Mouse (Mus musculus): Measurements from ENCODE around the gene Hspbap1. TPM values are rescaled to one million over a fixed set of nuclear protein-coding genes. Genes with fewer than 3 reads are reported as not detected.
A peak's percentile ranks its signal among the peaks of the same experiment; 100 is the strongest.

Gene Hspbap1
- polyA plus RNA-seq, 1 experiment from 2014 or later, result 27.1 TPM

DNA sequence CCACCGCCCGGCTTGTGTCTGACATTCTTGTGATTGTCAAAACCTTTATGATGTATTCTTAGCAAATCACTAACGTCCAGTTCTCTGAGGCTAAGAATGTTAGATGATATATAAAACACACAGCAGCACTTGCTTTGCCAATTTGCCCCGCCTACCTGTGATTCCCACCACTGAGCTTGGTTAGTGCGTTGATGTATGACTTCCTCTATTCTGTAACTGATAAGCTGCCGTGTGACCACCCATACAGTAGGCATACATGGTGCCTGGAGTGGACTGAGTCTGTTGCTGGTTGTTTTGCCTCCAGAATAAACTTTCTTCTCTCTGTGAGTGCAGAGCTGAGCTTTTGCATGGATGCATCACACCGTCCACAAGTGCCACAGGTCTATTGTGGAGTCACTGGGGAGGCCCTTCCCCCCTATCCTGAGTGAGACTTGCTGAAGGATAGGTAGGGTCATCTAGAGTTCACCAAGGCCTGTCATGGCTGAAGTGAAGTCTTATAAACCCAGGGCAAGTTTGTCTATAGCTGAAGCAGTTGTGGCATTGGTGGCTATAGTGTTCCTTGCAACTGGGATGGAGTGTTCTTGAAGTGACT, 14.1 kb downstream of the Hspbap1 start:
- DNase-seq (ENCODE audit: low spot score), result no peak
- Histone ChIP-seq H3K27me3 (ENCODE audit: low read depth, poor library complexity, severe bottlenecking) (no peaks in the 10 kb centered on the region), H3K9me3 (replicated peaks) (no peaks in the 10 kb centered on the region), H3K36me3 (peaks cover 20% of the 10 kb centered on the region), H3K27ac (no peak overlapping the region), H3K4me1 (no peaks in the 10 kb centered on the region), H3K4me3 (no peak overlapping the region)
- 82% methylated on average over 7 of the region's 7 CpGs for WGBS

DNA sequence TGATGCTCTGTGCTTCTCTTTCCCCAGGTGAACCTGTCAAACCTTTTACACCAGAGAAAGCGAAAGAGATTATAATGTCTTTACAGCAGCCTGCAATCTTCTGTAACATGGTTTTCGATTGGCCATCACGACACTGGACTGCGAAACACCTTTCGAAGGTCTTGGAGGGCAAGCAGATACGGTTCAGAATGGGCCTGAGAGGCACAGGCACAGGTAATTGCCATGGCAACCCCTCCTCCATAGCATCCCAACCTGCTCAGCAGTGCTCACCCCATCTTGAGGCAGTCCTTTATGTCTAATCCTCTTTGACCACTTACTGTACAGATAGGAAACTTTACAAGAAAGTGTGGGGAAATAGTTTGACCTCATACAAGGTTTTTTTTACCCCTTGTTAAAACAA, 17.0 kb downstream of the Hspbap1 start:
- Histone ChIP-seq H3K36me3 (peaks cover 36% of the 10 kb centered on the region), H3K27me3 (ENCODE audit: low read depth, poor library complexity, severe bottlenecking) (no peaks in the 10 kb centered on the region), H3K9me3 (replicated peaks) (no peaks in the 10 kb centered on the region), H3K4me1 (no peaks in the 10 kb centered on the region), H3K27ac (no peak overlapping the region), H3K4me3 (no peak overlapping the region)
- no peak for DNase-seq (ENCODE audit: low spot score)
- 96% methylated on average over 6 of the region's 6 CpGs for WGBS

GRCm38 (mm10) chr16:35787568-35788189, 17.5 kb downstream of the Hspbap1 start:
- Histone ChIP-seq H3K27ac (no peak overlapping the region), H3K4me1 (no peaks in the 10 kb centered on the region), H3K27me3 (ENCODE audit: low read depth, poor library complexity, severe bottlenecking) (no peaks in the 10 kb centered on the region), H3K4me3 (no peak overlapping the region), H3K36me3 (peaks cover 38% of the 10 kb centered on the region), H3K9me3 (replicated peaks) (no peaks in the 10 kb centered on the region)
- DNase-seq (ENCODE audit: low spot score), result no peak
- WGBS, result 92% methylated on average over 8 of the region's 8 CpGs

- no peak overlapping the region for H3K27ac ChIP-seq
- H3K4me3 ChIP-seq, result no peak overlapping the region
- DNase-seq (ENCODE audit: low spot score), result no peak
- 96% methylated on average over 6 of the region's 6 CpGs for WGBS
- H3K4me1 ChIP-seq, result no peaks in the 10 kb centered on the region
- H3K9me3 ChIP-seq (replicated peaks), result no peaks in the 10 kb centered on the region
- no peaks in the 10 kb centered on the region for H3K27me3 ChIP-seq (ENCODE audit: low read depth, poor library complexity, severe bottlenecking)
- H3K36me3 ChIP-seq, result peaks cover 40% of the 10 kb centered on the region
Measured at GRCm38 (mm10) chr16:35788330-35788729, 18.2 kb downstream of the Hspbap1 start.

- DNase-seq (ENCODE audit: low spot score), result no peak
- no peaks in the 10 kb centered on the region for H3K27me3 ChIP-seq (ENCODE audit: low read depth, poor library complexity, severe bottlenecking)
- no peaks in the 10 kb centered on the region for H3K9me3 ChIP-seq (replicated peaks)
- no peak overlapping the region for H3K4me3 ChIP-seq
- WGBS, result 90% methylated on average over 6 of the region's 6 CpGs
- no peak overlapping the region for H3K27ac ChIP-seq
- H3K36me3 ChIP-seq, result peaks cover 41% of the 10 kb centered on the region
- H3K4me1 ChIP-seq, result no peaks in the 10 kb centered on the region
Measured at GRCm38 (mm10) chr16:35791962-35792521, 21.9 kb downstream of the Hspbap1 start.

- Histone ChIP-seq H3K4me1 (no peaks in the 10 kb centered on the region), H3K27ac (no peak overlapping the region), H3K36me3 (peaks cover 46% of the 10 kb centered on the region), H3K4me3 (no peak overlapping the region), H3K9me3 (replicated peaks) (no peaks in the 10 kb centered on the region), H3K27me3 (ENCODE audit: low read depth, poor library complexity, severe bottlenecking) (no peaks in the 10 kb centered on the region)
- no peak for DNase-seq (ENCODE audit: low spot score)
- 88% methylated on average over 7 of the region's 7 CpGs for WGBS
Measured at GRCm38 (mm10) chr16:35802163-35802562, 32.0 kb downstream of the Hspbap1 start.

- Histone ChIP-seq H3K4me3 (no peak overlapping the region), H3K27ac (no peak overlapping the region), H3K9me3 (replicated peaks) (no peaks in the 10 kb centered on the region), H3K4me1 (no peaks in the 10 kb centered on the region), H3K27me3 (ENCODE audit: low read depth, poor library complexity, severe bottlenecking) (no peaks in the 10 kb centered on the region), H3K36me3 (peaks cover 38% of the 10 kb centered on the region)
- WGBS, result 96% methylated on average over 4 of the region's 4 CpGs
- no peak for DNase-seq (ENCODE audit: low spot score)
Measured at GRCm38 (mm10) chr16:35803723-35804122, 33.5 kb downstream of the Hspbap1 start.

GRCm38 (mm10) chr16:35806973-35807662, 36.9 kb downstream of the Hspbap1 start:
- 90% methylated on average over 6 of the region's 6 CpGs for WGBS
- no peaks in the 10 kb centered on the region for H3K4me1 ChIP-seq
- no peaks in the 10 kb centered on the region for H3K9me3 ChIP-seq (replicated peaks)
- no peak overlapping the region for H3K27ac ChIP-seq
- H3K36me3 ChIP-seq, result peaks cover 21% of the 10 kb centered on the region
- DNase-seq (ENCODE audit: low spot score), result no peak
- H3K4me3 ChIP-seq, result no peak overlapping the region
- H3K27me3 ChIP-seq (ENCODE audit: low read depth, poor library complexity, severe bottlenecking), result no peaks in the 10 kb centered on the region

- DNase-seq (ENCODE audit: low spot score), result no peak
- 94% methylated on average over 4 of the region's 4 CpGs for WGBS
- Histone ChIP-seq H3K36me3 (peaks cover 20% of the 10 kb centered on the region), H3K4me1 (no peaks in the 10 kb centered on the region), H3K4me3 (no peak overlapping the region), H3K9me3 (replicated peaks) (no peaks in the 10 kb centered on the region), H3K27ac (no peak overlapping the region), H3K27me3 (ENCODE audit: low read depth, poor library complexity, severe bottlenecking) (no peaks in the 10 kb centered on the region)
Measured at GRCm38 (mm10) chr16:35807663-35807992, 37.5 kb downstream of the Hspbap1 start.

GRCm38 (mm10) chr16:35808838-35809237, 38.7 kb downstream of the Hspbap1 start:
- Histone ChIP-seq H3K9me3 (replicated peaks) (no peaks in the 10 kb centered on the region), H3K4me3 (no peak overlapping the region), H3K27me3 (ENCODE audit: low read depth, poor library complexity, severe bottlenecking) (no peaks in the 10 kb centered on the region), H3K4me1 (no peaks in the 10 kb centered on the region), H3K36me3 (peaks cover 15% of the 10 kb centered on the region), H3K27ac (no peak overlapping the region)
- WGBS, result 96% methylated on average over 2 of the region's 2 CpGs
- DNase-seq (ENCODE audit: low spot score), result no peak

DNA sequence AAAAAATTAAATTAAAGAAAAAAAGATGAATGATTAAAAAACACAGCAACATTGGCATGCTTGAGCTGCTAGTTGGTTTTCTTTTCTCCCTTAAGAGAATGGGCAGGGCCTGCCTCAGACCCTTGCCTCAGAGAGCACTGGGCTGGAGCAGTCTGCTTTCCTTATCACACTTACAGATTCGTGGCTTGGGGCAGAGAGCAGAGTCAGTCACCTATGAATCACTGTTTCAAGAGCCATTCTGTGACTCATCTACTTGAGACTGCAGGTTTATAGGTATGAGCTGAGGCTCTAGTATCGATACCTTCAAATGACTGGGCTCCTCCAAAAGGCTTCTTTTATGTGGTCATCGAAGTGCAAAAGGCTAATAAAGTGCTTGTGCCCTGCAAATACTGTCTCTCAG, 42.9 kb downstream of the Hspbap1 start:
- Histone ChIP-seq H3K4me1 (no peaks in the 10 kb centered on the region), H3K27ac (no peak overlapping the region), H3K27me3 (ENCODE audit: low read depth, poor library complexity, severe bottlenecking) (no peaks in the 10 kb centered on the region), H3K9me3 (replicated peaks) (no peaks in the 10 kb centered on the region), H3K4me3 (no peak overlapping the region), H3K36me3 (peaks cover 19% of the 10 kb centered on the region)
- WGBS, result 80% methylated on average over 3 of the region's 3 CpGs
- no peak for DNase-seq (ENCODE audit: low spot score)

- no peaks in the 10 kb centered on the region for H3K27me3 ChIP-seq (ENCODE audit: low read depth, poor library complexity, severe bottlenecking)
- H3K27ac ChIP-seq, result no peak overlapping the region
- H3K36me3 ChIP-seq, result peaks cover 36% of the 10 kb centered on the region
- peak; percentile 83 for DNase-seq (ENCODE audit: low spot score)
- WGBS, result 48% methylated on average over 13 of the region's 13 CpGs
- no peaks in the 10 kb centered on the region for H3K9me3 ChIP-seq (replicated peaks)
- no peaks in the 10 kb centered on the region for H3K4me1 ChIP-seq
- H3K4me3 ChIP-seq, result no peak overlapping the region
Measured at GRCm38 (mm10) chr16:35817255-35818089, 47.3 kb downstream of the Hspbap1 start.
